ENCODE assay signal across 20 mouse cellular contexts in the genomic region with DNA sequence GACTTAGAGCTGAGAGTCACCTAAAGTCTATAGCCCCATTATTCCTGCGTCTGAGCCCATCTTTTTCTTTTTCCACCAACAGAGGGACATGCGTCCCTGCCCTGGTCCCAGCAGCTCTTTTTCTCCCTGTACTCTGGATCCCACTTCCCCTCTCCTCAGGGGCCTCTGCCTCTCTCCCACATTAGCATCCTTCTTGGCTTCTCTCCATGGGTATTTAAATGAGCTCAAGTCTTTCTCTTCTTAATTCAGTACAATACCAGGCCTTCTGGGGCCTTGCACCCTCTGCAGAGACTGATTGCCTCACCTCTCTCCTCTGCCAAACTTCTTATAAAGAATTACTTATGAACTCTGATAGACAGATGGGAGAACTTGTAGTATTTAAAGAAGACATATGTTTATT. TPM values are rescaled to one million over a fixed set of nuclear protein-coding genes. Genes with fewer than 3 reads are reported as not detected.
DNase-seq lines count a peak whose midpoint lies in the region; ATAC-seq lines count a peak whose summit lies in the region.
"Had no signal": no experiment of that assay in that cellular context is flagged by ENCODE, and none has a peak within 500 bp of the region (broad histone marks: within the 10 kb centered on the region; RNA-seq: fewer than 3 reads in every experiment).

No protein-coding gene starts in this region.

- no peaks in the 10 kb centered on the region for H3K27me3 ChIP-seq in forebrain, embryonic 13.5 days
- H3K27me3 ChIP-seq in forebrain, embryonic 10.5 days (ENCODE audit: poor library complexity, severe bottlenecking) = peaks cover 33% of the 10 kb centered on the region
- H3K27me3 ChIP-seq in neural tube, embryonic 13.5 days = peaks cover 7% of the 10 kb centered on the region; the same call in 1 of the 2 replicates
- no peaks in the 10 kb centered on the region for H3K27me3 ChIP-seq in midbrain, embryonic 16.5 days (ENCODE audit: control insufficient read depth, insufficient read depth, low read depth, low read length)
- H3K27me3 ChIP-seq: embryonic facial prominence, embryonic 12.5 days; intestine, embryonic 15.5 days; liver, embryonic 13.5 days had no signal

- ATAC-seq in forebrain, embryonic 13.5 days = peak; percentile 85
- ATAC-seq in neural tube, embryonic 13.5 days (ENCODE audit: low read depth) = peak; percentile 29; the same call in 1 of the 2 replicates
- peak; percentile 37; the same call in 1 of the 2 replicates for ATAC-seq in midbrain, embryonic 16.5 days
- ATAC-seq: intestine, embryonic 15.5 days had no signal

- H3K9ac ChIP-seq in forebrain, embryonic 13.5 days = no peak overlapping the region
- H3K9ac ChIP-seq in neural tube, embryonic 13.5 days = no peak overlapping the region
- no peak overlapping the region for H3K9ac ChIP-seq in midbrain, embryonic 16.5 days (ENCODE audit: low read depth, low read length)
- H3K9ac ChIP-seq: embryonic facial prominence, embryonic 12.5 days; intestine, embryonic 15.5 days; liver, embryonic 13.5 days; lung, embryonic 14.5 days had no signal

- no peak for DNase-seq in forebrain, embryonic 10.5 days (ENCODE audit: extremely low spot score, low spot score)
- DNase-seq in neural tube, embryonic 10.5 days (ENCODE audit: extremely low spot score, low spot score) = no peak
- DNase-seq in c-Kit-positive CD71-positive TER-119-positive erythroid progenitor cells, embryonic 14.5 days (ENCODE audit: low spot score) = no peak
- DNase-seq in adrenal gland, adult 2 months = no peak
- DNase-seq: adrenal gland, postnatal 36 days; cerebellum, adult 9-10 months; gastrocnemius, postnatal 14 days; heart, adult 18-20 months; heart, postnatal 36 days; liver, embryonic 13.5 days; lung, embryonic 14.5 days; lung, postnatal 36 days; thymus, postnatal 36 days had no signal

- peak overlapping the region; percentile 12; the same call in 1 of the 2 replicates for H3K4me2 ChIP-seq in forebrain, embryonic 13.5 days
- no peak overlapping the region for H3K4me2 ChIP-seq in neural tube, embryonic 13.5 days
- no peak overlapping the region for H3K4me2 ChIP-seq in midbrain, embryonic 16.5 days (ENCODE audit: low read length)
- H3K4me2 ChIP-seq: embryonic facial prominence, embryonic 12.5 days; intestine, embryonic 15.5 days; liver, embryonic 13.5 days; lung, embryonic 14.5 days had no signal

- WGBS in forebrain, embryonic 13.5 days = 18% methylated on average over 2 of the region's 2 CpGs
- WGBS in forebrain, embryonic 10.5 days = 33% methylated on average over 2 of the region's 2 CpGs
- 24% methylated on average over 2 of the region's 2 CpGs for WGBS in neural tube, embryonic 13.5 days
- 29% methylated on average over 2 of the region's 2 CpGs for WGBS in midbrain, embryonic 16.5 days

- H3K4me1 ChIP-seq in forebrain, embryonic 13.5 days = peaks cover 50% of the 10 kb centered on the region
- peaks cover 49% of the 10 kb centered on the region for H3K4me1 ChIP-seq in forebrain, embryonic 10.5 days
- peaks cover 41% of the 10 kb centered on the region for H3K4me1 ChIP-seq in neural tube, embryonic 13.5 days (replicated peaks)
- peaks cover 16% of the 10 kb centered on the region for H3K4me1 ChIP-seq in midbrain, embryonic 16.5 days (ENCODE audit: control insufficient read depth, insufficient read depth, low read length)
- H3K4me1 ChIP-seq: liver, embryonic 13.5 days had no signal

- peaks cover 4% of the 10 kb centered on the region; the same call in 1 of the 2 replicates for H3K9me3 ChIP-seq in forebrain, embryonic 13.5 days (replicated peaks)
- H3K9me3 ChIP-seq in forebrain, embryonic 10.5 days = peaks cover 11% of the 10 kb centered on the region
- H3K9me3 ChIP-seq in neural tube, embryonic 13.5 days = no peaks in the 10 kb centered on the region
- no peaks in the 10 kb centered on the region; the same call in 1 of the 2 replicates for H3K9me3 ChIP-seq in midbrain, embryonic 16.5 days (replicated peaks; ENCODE audit: control insufficient read depth, low read length, poor library complexity, severe bottlenecking)
- H3K9me3 ChIP-seq: embryonic facial prominence, embryonic 12.5 days; G1E; intestine, embryonic 15.5 days; liver, embryonic 13.5 days had no signal

- no peak overlapping the region for H3K4me3 ChIP-seq in forebrain, embryonic 13.5 days
- H3K4me3 ChIP-seq in forebrain, embryonic 10.5 days = no peak overlapping the region
- H3K4me3 ChIP-seq in neural tube, embryonic 13.5 days = no peak overlapping the region
- H3K4me3 ChIP-seq in midbrain, embryonic 16.5 days (ENCODE audit: low read depth, low read length) = no peak overlapping the region
- H3K4me3 ChIP-seq: embryonic facial prominence, embryonic 12.5 days; intestine, embryonic 15.5 days; liver, embryonic 13.5 days had no signal

- peak overlapping the region; percentile 85 for H3K27ac ChIP-seq in forebrain, embryonic 13.5 days
- H3K27ac ChIP-seq in forebrain, embryonic 10.5 days = no peak overlapping the region
- H3K27ac ChIP-seq in neural tube, embryonic 13.5 days (replicated peaks) = 0 out of 2 replicates have a peak overlapping the region, but pooled peaks have one; percentile 29
- no peak overlapping the region for H3K27ac ChIP-seq in midbrain, embryonic 16.5 days (ENCODE audit: low read length)
- H3K27ac ChIP-seq: embryonic facial prominence, embryonic 12.5 days; intestine, embryonic 15.5 days; kidney, postnatal 0 days; liver, embryonic 13.5 days had no signal

- no peaks in the 10 kb centered on the region for H3K36me3 ChIP-seq in forebrain, embryonic 13.5 days (ENCODE audit: poor library complexity, severe bottlenecking)
- no peaks in the 10 kb centered on the region for H3K36me3 ChIP-seq in forebrain, embryonic 10.5 days (replicated peaks)
- no peaks in the 10 kb centered on the region for H3K36me3 ChIP-seq in neural tube, embryonic 13.5 days
- no peaks in the 10 kb centered on the region for H3K36me3 ChIP-seq in midbrain, embryonic 16.5 days (ENCODE audit: control insufficient read depth, insufficient read depth, low read length)
- H3K36me3 ChIP-seq: embryonic facial prominence, embryonic 12.5 days; G1E; intestine, embryonic 15.5 days; liver, embryonic 13.5 days had no signal

RNA-seq across cellular contexts. Expression of gene Bcl9, which starts 10.7 kb away (rescaled TPM):
- polyA plus RNA-seq in forebrain, embryonic 13.5 days (2015; fragmentation: Nextera tagmentation; extraction: Ambion mirVana) = 101 and 105 TPM in 2 replicates
- 51.4 and 52.7 TPM in 2 replicates for polyA plus RNA-seq in forebrain, embryonic 10.5 days (2016; fragmentation: Nextera tagmentation; extraction: Ambion mirVana)
- 75.4 and 91.9 TPM in 2 replicates for polyA plus RNA-seq in neural tube, embryonic 13.5 days (2015; fragmentation: Nextera tagmentation; extraction: Ambion mirVana)
- 78.3 and 92.4 TPM in 2 replicates for polyA plus RNA-seq in midbrain, embryonic 16.5 days (2015; fragmentation: Nextera tagmentation; extraction: Ambion mirVana)
- total RNA-seq in adrenal gland, adult 2 months (2021) = 10 to 100 TPM; 13.1 to 16.9 TPM
- polyA plus RNA-seq in adrenal gland, adult 2 months (2012; rRNA removed) = 10.2 and 14.4 TPM in 2 replicates

Comparison
In these comparisons a context has a peak if more than half of its experiments do, and no peak if none do; other contexts are left out.
1. H3K27ac ChIP-seq: peak in forebrain, embryonic 13.5 days (single experiment) and neural tube, embryonic 13.5 days (single experiment); none in forebrain, embryonic 10.5 days (single experiment) and midbrain, embryonic 16.5 days (single experiment).
2. ATAC-seq: peak in every context shown above with its lines; median percentile 85 in forebrain, embryonic 13.5 days; 37 in midbrain, embryonic 16.5 days; 29 in neural tube, embryonic 13.5 days.